Mouse (Mus musculus): ENCODE measurements around the gene Olfr1153.

The Olfr1153 gene

GRCm38 (mm10) chr2:87894662-87895061 lies at the start of gene Olfr1153:
Olfr1153 (plus strand) TSS chr2:87894962.
- no peak for DNase-seq (ENCODE audit: low spot score in 2 of 2)

- no peak for DNase-seq (ENCODE audit: low spot score in 2 of 2)
Observed at GRCm38 (mm10) chr2:87855562-87855961, 39.2 kb upstream of the Olfr1153 start, which contains the start of gene Olfr1151. Olfr1151 (plus strand) TSS chr2:87855862.

GRCm38 (mm10) chr2:87866192-87866591 lies 28.6 kb upstream of the Olfr1153 start, which contains the start of gene Olfr1152:
Olfr1152 (plus strand) TSS chr2:87866492.
- no peak for DNase-seq (ENCODE audit: low spot score in 2 of 2)

GRCm38 (mm10) chr2:87905066-87905465 lies 10.3 kb downstream of the Olfr1153 start, which contains the start of gene Olfr1154:
Olfr1154 (minus strand) TSS chr2:87905166.
- DNase-seq (ENCODE audit: low spot score in 2 of 2) = no peak

- no peak for DNase-seq (ENCODE audit: low spot score in 2 of 2)
Observed at GRCm38 (mm10) chr2:87945037-87945436, 50.3 kb downstream of the Olfr1153 start, which contains the start of gene Olfr1155. Olfr1155 (minus strand) TSS chr2:87945137.

Data from spleen, postnatal 10 days (tissue).